Mouse (Mus musculus): ENCODE data around the gene Cux1.

GRCm38 (mm10) chr5:136512103-136512674 lies 55.1 kb downstream of the Cux1 start:
- TF ChIP-seq CTCF (IDR thresholded peaks at IDR 0.05; ENCODE audit: borderline replicate concordance, insufficient read depth, low read depth, low read length) (no peak), POLR2A (IDR thresholded peaks at IDR 0.05; ENCODE audit: borderline replicate concordance, insufficient read depth, low read length) (no peak)

All from cerebellum, adult 2 months (tissue).